Mouse (Mus musculus): ENCODE data around the gene Fuca1.

DNA sequence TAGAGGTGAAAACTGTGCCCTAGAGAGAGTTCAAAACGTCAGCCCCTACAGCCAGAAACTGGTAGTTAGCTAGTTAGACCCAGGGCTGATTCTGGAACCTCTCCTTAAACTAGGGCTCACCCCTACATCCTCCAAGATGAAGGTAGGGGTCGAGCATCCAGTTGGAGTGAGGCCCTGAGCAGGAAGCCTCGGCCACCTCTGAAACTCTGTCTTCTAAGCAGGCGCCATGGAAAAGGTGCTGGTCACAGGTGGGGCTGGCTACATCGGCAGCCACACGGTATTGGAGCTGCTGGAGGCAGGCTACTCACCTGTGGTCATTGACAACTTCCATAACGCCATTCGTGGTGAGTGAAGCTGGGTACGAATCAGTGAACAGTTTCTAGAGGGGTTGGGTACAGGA is 44.6 kb downstream of the Fuca1 start:
- no peak for TF ChIP-seq CTCF (conservative IDR thresholded peaks at IDR 0.05; ENCODE audit: insufficient read depth, insufficient read length, low read depth, low read length)
- TF ChIP-seq POLR2A (IDR thresholded peaks at IDR 0.05; ENCODE audit: low read depth, low read length), result no peak
